Mouse (Mus musculus) fibroblast of lung, adult 2 months (primary cell): ENCODE data around the gene Psrc1.

ENCODE experiments used
- DNase-seq: peaks from one replicate; pipeline ENCODE4 v3.0.0-alpha.2; 2011; ENCODE audit warnings: low read depth

Gene Psrc1

DNA sequence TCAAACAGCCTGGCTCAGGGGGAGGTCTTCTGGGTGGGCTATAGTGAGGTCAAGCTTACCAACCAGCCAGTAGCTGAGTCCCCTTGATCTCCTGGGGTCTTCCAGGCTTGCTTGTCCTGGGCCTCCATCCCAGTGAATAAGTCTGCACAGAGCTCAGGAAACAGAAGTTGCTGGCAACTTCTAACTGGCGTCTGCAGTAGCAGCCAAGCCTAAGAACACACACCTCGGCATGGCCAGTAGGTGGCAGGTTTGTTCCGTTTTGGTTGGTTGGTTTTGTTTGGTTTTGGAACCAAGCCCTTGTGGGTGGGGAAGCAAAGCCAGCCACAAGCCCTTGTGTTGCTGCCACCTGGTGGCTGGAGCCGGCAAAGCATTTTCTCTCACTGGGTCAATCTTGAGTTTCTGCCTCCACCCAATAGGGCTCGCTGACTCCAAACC, 5.5 kb downstream of the Psrc1 start:
- DNase-seq = peak; percentile 95

DNA sequence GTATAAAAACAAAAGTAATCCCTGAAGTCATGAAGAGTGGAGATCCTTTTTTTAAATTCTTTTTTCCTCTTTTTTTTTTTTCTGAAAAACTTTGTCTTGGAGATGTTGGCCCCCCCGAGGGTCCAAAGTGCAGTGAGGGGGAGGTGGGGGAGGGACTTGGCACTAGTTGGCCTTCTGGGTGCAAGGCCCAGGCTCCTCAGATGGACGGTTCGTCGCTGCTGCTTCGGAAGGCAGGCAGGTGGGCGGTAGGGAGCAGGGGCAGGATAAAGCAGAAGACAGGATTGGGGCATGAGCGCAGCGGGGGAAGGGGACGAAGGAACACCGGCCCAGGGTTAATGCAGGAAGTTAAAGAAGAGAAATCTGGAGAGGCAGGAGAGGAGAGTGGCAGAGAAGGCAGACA, 8.7 kb downstream of the Psrc1 start:
- DNase-seq = no peak

DNA sequence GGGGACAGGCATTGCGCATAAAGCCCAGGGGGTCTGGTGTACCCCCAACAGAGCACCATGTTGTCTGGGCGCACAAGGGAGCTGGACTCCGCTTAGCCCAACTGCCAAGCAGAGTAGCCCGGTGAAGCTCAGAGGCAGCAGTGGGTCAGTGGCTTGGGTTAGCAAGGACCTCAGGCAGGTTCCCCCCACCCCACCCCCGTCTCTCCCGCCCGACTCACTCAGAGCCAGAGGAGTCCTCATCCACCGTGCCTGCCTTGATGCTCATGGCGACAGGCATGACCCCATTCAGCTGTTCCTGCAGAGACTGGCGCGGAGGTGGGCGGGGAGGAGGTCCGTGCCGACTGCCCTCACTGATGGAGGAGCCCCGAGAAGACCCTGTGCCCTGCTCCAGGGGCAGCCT, 9.2 kb downstream of the Psrc1 start:
- no peak for DNase-seq

DNA sequence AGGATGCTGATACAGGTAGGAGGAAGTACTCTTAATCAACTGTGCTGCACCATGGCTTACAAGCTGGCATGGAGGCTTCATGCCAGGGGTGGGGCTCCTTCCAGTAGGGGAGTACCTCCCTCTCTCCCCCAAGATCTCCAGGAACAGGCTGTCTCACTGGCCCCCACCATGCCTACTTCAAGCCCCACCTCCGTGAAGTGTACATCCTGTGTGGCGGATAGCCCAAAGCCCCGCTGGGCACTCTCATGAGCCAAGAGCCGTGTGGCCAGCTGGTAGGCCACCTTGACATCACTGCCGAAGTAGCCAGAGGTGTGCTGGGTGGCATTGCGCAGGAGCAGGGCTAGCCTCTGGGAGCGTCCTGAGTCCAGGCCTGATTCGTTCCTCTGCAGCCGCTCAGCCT, 14.6 kb downstream of the Psrc1 start:
- no peak for DNase-seq

DNA sequence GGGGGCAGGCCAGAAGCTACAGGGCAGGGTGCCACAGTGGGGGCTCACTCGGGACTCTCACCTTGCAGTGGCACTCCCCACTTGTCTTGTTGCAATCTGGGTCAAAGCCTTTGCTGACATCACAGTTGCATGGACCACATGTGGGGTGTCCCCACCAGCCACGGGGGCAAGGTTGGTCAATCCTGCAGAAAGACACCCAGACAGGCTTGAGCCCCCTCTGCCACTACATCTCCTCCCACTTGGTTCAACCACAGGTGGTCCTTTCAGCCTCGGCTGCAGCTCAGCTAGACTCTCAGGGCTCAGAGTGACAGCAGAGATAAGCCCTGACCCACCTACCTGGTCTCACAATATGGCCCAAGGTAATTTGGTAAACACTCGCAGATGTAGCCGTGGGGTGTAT, 16.8 kb downstream of the Psrc1 start:
- DNase-seq = no peak

DNA sequence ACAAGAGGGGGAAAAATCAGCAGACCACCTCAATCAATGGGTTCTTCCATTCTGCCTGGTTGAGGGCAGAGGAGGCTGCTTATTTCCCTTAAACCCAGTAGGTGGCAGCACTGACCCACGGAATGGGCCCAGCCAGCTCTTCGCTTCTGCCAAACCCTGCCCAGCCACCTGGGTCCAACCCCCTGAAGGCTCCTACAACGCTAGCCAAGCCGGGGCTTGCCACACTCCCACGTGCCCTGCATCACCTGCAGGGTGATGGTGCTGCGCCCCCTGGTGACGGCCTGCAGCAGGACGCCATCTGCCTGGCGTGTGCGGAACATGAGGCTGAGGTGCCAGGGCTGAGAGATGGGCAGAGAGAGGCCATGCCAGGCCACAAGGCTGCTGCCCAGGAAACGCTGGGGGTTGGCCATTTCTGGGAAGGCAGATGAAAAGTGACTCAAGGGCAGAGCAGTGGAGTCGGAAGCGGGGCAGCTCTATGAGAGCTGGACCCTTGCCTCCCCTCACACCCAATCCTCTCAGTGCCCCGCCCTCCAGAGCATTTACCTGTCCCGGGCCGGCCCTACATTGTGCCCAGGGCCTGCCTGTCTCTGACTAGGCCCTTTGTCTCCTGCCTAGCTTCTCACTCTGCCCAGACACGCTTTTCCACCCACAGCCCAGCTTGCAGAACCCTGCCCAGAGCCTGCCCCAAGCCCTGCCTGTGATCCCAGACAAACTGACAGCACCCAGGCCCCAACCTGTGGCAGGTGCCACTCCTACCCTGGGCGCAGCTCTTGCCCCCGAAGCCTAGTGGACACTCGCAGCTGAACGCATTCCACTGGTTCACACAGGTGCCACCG, 18.3 kb downstream of the Psrc1 start:
- peak; percentile 93 for DNase-seq

DNA sequence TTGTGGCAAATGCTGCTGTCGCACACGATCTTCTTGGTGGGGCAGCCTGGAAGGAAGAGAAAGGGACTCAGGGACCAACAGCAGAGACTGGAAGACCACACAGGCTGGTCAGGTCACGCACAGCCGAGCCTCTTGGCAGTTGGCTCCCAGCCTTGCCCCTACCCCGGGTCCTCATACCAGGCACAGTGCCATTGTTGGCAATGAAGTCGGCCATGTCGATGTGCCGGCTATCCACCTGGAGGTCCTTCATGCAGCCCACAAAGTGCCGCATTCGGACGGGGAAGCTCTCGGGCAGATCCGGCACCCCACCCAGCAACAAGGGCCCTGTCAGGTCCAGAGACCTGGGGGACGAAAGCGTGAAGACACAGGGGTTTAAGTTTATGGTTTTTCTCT, 18.9 kb downstream of the Psrc1 start:
- no peak for DNase-seq

DNA sequence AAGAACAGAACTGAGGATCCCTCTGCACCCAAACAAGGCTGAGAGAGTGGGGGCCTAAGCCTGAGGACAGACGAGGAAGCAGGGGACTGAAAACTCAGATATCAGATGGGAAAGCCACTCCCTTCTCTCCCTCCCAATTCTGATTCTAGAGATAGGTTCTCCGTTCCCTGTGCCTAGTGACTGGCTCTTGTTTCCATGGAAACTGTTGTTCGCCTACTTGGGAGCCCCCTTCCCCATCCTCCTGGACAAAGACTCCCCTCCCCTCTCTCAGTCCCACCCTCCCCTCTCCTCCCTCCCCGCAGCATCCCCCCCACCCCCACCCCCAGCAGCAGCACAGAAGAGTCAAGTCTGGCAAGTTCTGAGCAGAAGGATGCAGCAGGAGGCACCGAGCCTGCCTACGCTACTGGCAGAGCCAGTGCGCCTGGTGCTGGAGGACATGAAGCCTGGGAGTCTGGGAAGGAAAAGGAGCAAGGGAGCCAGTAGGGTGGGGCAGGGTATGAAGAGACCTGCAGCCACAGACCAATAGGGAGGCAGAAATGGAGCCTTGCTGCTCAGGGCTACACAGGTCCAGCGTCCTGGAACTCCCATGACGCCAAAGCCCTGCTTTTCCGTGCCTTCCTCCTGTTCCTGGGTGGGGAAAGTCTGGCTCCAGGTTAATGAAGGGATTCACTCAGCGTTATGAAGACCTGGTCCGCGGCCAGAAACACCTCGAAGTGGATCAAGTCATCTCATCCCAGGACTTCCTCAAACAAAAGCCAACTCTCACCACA, 22.1 kb downstream of the Psrc1 start:
- no peak for DNase-seq

DNA sequence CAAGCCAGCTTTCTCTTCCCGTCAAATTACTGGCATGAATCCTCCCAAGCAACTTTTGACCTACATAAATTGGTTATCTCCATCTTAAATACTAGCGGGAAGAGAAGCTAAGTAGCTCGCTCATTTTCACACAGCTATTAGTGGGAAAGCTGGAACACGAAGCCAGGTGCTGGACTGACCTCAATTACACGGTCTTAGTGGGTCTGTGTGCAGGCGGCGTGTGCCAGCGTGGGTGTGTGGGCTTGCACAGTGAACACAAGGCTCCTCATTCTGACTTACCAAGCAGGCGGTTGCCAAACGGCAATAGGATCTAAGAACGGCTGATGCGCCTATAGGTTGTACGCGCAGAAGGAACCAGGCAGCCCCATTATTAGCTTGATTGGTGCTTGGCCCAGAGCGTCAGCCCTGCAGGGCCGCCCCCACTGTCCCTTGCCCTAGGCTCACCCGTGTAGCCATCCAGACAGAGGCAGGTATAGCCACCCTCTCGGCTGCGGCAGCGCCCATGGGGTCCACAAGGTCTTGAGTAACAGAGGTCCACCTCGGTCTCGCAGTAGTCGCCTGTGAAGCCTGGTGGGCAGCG, 22.8 kb downstream of the Psrc1 start:
- no peak for DNase-seq

DNA sequence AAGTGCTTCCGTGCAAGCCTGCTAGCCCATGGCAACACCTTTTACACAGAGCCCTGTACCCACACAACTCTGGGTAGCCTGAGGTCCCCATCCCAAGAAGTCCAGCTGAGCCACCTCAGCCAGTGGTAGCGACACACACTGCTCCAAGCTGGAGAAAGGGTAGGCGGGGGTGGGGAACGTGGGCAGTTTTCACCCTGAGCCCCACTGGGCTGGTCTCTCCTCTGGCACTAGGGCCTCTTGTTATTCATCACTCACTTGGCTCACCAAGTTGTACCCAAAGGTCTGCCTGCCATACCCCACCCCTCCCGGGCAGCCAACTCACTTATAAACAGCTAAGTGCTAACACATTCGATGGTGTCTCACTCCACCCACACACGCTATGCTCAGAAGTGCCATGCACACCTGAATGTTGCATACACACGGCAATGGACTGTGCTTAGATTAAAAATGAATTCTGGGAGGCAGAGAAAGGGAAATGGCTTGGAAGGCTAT, 24.9 kb downstream of the Psrc1 start:
- no peak for DNase-seq

DNA sequence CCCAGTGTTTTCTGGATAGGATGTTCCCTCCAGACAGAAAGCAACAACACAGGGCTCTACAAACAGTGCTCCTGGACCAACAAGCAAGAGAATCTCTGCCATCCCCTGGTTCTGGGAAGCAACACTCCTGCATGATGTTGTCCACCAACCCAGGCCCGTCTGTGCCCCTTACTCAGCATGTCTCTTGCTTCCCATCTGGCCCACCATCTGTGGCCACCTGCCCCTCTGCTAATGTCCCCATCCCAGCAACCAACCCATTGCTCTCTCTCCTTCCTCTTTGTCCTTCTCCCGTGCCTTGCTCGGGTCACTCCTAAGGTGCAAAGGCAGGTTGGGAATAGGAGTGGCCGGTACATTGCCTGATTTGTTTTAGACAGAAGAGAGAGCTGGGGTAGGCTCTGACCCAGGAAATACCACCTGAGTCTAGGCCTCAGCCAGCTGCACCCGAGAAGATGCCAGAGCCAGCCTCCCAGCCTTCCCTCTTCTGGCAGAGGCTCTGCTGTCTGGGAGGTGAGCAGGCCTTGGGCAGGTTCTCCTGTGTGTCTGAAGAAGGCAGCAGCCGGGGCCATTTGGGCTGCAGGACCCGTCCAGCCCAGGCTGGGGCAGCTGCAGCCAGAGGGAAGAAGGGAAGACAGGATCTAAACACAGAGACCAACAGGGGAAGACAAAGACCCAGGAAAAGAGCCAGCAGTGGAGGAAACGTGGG, 26.2 kb downstream of the Psrc1 start:
- DNase-seq = no peak

DNA sequence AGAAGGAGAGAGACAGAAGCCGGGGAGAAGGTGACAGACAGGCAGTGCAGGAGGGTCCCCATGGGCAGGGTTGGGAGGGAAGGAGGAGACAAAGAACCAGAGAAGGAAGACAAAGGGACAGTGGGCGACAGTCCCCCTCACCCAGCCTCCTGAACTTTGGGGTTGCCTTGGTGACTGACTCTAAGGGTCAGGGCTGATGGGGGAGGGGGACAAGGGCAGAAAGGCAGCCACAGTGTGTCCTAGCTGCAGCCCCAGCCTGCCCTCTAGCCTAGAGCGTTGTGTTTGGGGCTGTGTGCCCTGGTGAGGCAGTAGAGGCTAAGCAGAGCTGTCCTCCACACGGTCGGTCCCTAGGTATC, 26.7 kb downstream of the Psrc1 start:
- DNase-seq = no peak

DNA sequence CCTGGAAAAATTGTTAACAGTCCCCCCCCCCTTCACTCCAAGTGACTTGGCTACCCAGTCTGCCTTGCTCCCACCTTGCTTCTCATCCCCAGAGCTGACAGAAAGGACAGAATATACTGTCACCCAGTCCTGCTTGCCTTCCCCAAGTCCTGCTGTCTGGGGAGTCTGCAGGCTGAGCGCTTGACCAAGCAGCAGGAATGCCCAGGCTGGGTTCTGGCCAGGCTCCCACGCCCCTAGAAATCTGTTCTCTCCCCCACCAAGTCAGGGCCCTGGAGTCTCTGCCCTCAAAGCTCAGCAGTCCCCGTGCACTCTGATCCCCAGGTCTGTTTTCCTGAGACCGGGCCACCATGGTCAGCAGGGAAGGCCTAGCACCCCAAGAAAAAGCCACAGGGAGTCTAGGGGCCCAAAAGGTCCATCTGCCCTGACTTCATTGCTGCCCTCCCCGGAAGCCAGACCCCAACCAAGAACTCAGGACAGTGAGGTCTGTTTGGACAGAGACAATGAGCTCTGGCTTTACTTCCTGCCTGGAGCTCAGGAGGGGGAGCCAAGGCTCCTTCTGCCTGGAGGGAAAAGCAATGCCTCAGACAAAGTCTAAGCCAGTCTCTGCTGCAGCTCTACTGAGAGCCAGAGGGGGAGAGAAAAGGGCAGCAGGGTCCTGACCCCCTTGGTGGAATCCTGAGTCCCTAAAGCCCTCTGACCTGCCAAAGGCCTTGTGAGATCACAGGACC, 27.6 kb downstream of the Psrc1 start:
- no peak for DNase-seq

DNA sequence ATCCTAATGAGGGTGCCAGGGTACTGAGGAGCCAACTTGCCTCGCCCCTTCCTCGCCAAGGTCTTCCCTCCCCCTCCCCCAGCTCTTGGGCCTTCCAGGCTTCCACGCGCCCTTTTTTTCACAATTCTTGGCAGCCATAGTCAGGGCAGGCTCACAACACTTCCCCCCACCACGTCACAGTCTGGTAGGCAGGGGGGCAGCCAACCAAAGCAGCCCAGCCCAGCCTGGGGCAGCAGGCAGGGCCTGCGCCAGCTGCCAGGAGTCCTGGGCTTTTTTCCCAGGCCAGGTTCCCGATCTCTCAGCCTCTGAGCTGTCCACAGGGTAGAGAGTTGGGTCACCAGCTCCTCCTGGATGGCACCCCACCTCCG, 28.1 kb downstream of the Psrc1 start:
- peak; percentile 56 for DNase-seq

DNA sequence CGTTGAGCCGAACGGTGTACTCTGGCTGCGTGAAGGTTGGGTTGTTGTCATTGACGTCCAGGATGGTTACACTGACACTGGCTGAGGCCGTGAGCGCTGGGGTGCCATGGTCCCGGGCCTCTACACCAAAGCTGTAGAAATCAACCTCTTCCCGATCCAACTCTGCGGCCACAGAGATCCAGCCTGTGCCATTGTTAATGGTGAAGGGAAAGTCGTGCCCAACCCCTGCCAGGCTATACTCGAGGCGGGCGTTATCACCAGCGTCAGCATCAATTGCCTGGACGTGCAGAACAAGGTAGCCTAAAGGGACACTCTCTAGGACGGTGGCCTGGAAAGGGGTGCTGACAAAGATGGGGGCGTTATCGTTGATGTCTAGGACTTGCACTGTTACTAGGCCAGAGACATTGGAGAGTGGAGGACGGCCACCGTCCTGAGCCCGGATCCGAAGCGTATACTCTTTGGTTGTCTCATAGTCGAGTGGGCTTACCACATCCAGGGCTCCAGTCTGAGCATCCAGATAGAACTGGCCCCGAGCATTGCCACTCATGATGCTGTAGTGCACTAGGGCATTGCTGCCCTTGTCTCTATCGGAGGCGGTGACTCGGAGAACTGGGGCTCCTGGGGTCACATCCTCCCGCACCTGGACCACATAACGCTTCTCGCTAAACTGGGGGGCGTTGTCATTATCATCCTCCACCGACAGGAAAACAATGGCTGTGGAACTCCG, 30.2 kb downstream of the Psrc1 start:
- DNase-seq = no peak

DNA sequence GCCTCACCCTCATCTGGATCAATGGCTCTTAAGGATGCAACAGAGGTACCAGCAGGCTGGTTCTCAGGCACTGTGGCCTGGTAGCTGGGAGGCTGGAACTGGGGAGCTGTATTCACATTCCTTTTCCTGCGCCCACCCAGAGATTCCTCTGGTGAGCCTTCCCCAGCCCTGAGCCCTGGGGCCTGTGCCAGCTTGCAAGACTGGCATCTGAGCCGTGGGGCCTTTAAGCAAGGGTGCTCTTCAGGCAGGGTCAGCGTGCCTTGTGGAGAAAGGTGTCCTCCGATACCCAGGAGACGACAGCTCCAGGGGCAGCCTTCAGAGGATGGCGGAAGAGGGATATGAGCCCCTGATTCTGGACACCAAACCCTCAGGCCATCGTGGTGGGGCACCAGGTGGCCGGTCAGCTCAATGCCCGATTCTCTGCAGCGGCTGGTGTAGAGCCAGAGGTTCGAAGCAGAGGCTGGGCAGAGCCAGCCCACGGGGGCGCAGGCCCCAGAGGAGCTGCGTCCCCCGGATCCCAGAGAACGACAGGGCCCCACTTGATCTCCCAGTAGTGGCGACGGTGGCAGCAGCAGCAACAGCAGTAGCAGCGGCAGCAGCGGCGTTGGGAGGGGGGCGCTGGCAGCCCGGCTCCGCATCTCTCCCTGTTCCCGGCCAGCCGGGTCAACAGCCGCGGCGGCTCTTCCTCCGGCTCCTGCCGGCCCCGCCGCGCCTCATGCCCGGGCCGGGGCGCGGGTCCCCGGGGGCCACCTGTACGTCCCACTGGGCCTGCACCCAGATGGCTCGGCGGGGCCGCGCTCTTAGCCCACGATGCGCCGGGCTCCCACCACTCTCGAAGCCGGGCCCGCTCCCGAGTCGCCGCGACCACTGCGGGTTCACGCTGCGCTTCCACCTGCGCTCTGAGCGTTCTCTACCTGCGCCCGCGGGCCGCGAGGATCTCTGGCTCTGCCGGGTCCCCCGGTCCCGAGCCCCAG, 31.5 kb downstream of the Psrc1 start, which contains the start of gene Celsr2:
Gene Celsr2 (minus strand): TSS at position 696 of the 974 bp plus-strand sequence.
- no peak for DNase-seq

DNA sequence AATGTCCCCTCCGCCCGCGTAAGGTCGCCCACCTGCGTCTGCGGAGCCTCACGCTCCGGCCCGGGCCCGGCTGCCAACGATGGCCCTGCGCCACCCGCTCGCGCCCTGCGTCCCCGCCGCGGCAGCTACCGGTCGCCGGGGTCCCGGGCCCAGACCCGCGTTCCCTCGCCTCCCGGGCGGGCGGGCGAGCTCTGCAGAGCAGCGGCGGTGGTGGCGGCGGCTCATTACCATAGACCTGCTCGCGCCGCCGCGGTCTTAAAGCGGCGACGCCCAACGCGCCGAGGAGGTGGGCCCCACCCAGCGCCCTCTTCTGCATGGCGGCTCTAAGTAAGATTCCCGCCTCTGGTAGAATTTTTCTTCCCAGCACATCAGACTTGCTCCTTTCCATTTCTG, 32.2 kb downstream of the Psrc1 start:
- DNase-seq = no peak

DNA sequence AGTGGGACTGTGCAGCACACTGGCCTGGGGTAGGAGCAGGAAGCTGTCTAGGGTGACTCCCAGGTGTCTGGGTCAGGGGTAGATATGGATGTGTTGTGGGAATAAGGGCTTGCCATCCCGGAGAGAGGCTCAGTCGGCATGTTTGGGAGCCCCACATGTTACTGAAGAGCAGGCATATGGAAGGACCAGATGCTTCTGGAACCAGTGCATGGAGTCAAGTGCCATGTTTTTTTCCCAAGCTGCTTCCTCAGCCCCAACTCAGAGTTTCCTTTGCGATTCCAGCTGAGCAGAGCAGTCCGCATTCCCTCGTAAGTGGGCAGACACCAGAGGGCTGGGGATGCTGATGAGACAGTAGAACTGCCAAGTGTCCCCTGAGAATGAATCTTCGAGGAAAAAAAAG, 39.4 kb downstream of the Psrc1 start:
- no peak for DNase-seq

DNA sequence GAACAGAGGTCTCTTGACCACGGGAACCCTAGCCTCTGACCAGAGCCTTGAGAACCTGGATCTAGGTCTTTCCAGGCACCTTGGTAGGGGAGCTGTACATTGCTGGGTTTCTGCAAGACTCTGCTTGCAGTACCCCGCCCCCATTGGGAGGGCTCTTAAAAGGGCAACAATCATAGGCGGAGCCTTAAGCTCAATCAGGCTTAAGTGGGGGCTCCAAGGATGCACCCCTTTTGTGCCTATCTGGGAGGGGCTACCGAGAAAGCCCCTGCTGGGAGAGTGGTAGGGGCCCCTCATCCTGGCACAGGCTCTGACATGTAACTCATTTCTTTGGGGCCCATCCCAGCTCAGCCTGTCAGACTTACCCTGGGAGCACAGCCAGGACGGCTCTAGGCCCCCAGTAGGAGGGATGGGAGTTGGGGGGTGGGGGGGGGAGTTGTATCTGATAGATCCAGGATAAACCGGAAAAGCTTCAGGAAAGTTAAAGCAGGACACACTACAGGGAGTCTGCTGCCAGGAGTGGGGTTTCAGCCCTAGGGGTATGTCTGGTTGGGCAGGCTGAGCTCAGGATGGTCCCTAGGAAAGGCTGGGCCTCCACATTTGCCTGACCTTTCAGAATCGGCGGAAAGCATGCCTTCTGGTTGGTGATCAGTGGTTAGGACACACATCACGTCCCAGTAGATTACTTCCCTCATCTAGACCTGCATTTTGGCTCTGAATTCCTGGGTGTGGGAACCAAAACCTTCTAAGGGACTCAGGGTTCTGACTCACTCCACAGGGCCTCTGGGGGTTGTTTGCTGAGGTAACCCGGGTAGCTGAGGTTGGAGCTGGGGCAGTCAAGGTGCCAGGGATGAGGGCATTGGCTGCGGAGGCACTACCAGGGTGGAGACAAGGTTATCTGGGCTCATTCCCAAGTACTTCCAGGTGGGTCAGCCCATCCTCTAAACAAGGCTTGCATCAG, 40.5 kb downstream of the Psrc1 start:
- DNase-seq = peak; percentile 86
